Mouse (Mus musculus): ENCODE results near the gene Rad51b.

Gene Rad51b

DNA sequence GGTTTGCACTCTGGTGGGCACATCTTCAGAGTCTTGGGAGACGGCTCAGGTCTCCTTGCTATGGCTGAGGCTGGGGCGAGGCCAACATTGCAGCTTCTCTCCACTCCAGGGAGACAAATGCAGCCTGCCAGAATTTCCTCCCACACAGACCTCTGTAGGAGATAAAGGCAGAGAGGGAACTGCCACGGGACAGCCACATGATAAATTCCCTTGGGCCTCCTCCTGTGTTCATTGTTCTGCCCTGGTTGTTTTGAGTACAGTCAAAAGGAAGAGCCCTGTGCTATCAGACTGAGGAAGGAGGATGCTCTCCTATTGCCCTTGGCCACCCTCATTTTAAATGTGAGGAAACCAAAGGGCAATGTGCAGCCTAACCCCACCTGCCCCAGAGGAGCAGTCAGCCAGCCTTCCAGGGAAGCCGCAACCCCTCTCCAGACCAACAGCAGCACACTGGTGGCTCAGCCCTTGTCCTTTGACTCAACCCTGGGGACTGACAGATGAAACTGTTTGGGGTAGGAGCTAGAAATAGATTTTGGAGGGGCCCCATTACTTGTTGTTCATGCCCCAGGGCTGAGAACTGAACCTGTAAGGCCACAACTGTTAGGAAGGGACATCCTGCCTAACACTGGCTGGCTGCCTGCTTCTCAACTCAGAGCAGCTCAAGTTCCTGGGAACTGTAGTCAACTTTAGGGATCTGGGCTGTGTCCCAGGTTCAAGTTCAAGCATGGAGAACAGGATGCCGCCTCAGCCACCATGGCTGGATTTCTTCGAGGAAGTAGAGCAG lies 541.3 kb downstream of the Rad51b start:
- DNase-seq (ENCODE audit: low spot score) = no peak

- DNase-seq (ENCODE audit: low spot score) = no peak
These were observed 542.2 kb downstream of the Rad51b start for GRCm38 (mm10) chr12:79839096-79839941.

DNA sequence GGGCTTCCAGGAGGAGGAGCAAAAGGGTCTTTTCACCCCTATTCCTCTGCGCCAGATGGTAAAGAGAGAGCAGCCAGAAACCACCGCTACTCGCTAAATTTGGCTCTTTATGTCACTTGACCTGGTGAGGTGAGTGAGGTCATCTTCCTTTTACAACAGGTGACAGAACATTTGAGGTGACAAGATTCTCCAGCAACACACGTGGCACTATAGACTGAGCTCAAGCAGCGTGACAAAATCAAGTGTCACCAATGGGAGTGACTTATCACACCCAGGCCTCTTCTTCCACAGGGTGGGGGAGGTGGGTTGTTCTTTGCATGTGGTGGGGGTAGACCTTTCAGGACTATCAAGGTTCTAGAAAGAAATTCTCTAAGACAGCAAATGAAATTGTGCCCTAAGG lies 543.4 kb downstream of the Rad51b start:
- no peak for DNase-seq (ENCODE audit: low spot score)

DNA sequence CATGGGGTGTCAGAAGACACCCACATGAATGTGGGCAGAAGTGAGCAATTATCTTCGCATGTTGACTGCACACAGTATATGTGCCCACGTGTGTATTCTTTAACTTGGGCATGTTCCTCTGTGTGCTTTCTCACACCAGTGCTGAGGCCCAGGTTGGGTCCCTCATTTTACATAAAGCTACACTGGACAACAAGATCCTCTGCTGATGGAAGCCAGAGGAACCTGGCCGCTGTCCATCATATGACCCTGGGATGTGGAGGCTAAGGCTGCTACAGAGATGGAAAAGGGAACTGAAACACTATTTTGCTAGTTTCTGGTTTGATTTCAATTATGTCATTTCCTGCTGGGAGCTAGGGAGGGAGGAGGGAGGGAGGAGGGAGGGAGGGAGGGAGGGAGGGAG lies 544.2 kb downstream of the Rad51b start:
- no peak for DNase-seq (ENCODE audit: low spot score)

- no peak for DNase-seq (ENCODE audit: low spot score)
These were observed 545.2 kb downstream of the Rad51b start for GRCm38 (mm10) chr12:79842319-79842718.

GRCm38 (mm10) chr12:79843002-79843401 lies 545.9 kb downstream of the Rad51b start:
- DNase-seq (ENCODE audit: low spot score) = no peak

- DNase-seq (ENCODE audit: low spot score) = no peak
These were observed 546.4 kb downstream of the Rad51b start for GRCm38 (mm10) chr12:79843496-79843895.

DNA sequence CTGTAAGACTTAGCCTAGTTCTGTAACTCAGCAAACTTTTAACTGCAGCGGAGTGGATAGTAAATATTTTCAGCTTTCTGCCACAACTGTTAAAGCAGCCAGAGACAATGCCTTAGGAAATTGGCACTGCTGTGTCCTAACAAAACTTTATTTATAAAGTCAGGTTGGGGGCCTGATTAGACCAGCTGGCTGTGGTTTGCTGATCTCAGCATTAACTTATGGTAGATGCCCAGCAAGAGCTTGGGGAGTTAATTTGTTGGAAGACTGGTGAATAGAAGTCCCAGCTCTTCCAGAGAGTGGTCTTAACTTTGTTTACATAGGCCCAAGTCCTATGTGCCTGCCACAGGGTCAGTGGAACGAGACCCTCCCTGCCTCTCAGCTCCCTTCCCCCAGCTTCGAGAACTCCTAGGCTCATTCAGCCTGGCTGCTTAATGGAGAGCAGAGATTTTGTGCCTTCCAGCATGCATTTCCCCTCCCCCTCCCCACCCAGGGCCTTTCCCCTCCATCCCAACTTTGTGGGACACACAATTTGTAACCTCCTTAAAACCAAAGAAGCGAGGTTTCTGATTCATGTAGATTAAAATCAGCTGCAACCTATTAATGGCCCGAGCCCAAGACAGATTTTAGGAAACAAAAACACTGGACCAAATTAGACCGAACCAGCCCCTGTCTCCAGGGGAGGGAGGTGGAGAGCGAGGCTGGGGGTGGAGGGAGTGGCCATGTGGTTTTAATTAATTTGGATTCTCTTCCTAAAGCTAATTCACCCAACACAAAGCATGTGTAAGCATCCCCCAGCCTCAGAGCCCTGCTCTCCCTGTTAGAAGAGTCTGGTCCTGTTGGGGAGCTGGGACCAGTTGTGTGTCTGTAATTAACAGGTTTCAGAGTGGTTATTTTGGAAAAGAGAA lies 549.4 kb downstream of the Rad51b start:
- DNase-seq (ENCODE audit: low spot score) = no peak

GRCm38 (mm10) chr12:79848539-79848938 lies 551.5 kb downstream of the Rad51b start:
- DNase-seq (ENCODE audit: low spot score) = no peak

GRCm38 (mm10) chr12:79850021-79850420 lies 552.9 kb downstream of the Rad51b start:
- no peak for DNase-seq (ENCODE audit: low spot score)

DNA sequence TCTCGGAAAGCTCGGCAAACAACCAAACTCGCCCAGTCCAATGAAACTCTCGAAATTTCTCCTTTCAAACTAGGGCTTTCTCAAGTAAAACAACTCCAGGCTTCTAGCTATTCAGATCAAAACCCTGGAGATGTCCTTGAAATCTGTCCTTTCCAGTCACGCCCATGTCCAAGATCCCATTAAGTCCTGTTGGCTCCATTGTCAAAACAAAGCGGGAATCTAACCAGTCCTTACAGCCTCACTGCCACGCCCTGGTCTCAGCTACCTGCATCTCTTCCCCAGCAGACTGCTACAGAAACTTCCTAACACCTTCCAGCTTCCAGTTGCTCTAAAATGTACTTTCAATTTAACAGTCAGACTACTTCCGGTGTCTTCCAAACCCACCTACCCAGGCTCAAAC lies 554.8 kb downstream of the Rad51b start:
- no peak for DNase-seq (ENCODE audit: low spot score)

DNA sequence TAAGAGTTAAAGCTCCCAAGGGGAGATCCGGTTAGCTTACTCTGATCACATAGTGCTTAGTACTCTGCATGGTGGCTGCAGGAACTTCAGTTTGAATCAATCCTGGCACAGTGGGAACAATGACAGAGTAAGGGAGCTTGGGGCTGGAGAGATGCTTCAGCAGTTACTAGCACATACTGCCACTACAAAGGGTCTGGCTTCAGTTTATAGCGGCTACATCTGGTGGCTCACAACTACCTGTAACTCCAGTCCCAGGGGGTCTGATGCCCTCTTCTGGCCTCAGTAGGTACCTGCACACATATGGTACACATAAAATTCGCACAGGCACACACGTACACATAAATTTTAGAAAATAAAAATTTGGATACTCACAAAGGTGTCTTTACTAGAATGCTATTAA lies 555.5 kb downstream of the Rad51b start:
- no peak for DNase-seq (ENCODE audit: low spot score)

GRCm38 (mm10) chr12:79853901-79854490 lies 556.9 kb downstream of the Rad51b start:
- DNase-seq (ENCODE audit: low spot score) = no peak

DNA sequence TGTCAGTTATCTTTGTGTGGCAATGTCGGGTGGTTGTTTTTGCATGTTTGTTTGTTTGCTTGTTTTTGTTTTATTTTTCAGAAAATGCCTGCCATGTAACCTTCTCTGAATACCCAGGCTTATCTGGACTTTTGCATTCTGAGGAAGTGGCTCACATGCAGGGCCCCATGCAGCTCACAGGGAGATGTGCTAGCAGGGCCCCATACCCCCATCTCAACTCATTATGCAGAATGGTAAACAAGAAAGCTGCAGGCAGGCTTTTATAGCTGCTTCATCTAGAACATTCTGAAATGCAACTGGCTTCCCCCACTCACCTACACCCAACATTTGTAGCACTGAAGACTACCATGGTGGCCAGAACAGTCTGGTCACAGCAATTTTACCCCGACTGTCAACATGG lies 557.4 kb downstream of the Rad51b start:
- no peak for DNase-seq (ENCODE audit: low spot score)

DNA sequence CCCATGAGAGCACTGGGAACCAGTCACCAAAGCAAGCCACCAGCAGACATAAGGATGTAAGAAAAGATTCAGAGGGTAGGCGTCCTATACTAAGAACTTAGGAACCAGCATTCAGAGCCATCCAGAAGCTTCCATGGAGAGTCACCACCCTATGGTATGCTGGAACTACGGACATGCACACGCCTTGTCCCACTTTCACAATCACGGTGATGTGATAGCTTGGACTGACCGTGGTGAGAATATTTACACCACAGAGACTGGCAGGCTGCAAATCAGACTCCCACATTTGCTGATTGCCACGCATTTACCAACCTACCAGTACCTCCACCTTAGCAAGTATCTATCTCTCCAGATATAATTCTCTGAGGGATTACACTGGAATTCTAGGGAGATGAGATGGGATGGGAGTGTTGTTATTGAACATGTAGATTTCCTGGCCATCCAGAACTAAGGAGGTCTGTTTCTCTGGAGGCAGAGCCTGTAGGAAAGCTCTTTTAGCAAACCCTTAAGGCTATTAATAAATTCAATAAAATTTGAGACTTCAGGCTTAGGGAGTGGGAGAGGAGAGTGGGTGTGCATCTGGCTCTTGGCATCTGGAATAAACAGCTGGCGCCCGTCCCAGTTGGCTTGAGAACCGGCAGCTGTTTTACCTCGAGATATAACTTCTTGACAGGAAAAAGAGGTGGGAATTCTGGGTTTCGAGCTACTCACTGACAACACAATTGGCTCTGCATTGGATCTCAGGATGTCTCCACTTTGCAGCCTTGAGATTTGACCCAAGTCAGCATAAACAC lies 559.2 kb downstream of the Rad51b start:
- DNase-seq (ENCODE audit: low spot score) = no peak

DNA sequence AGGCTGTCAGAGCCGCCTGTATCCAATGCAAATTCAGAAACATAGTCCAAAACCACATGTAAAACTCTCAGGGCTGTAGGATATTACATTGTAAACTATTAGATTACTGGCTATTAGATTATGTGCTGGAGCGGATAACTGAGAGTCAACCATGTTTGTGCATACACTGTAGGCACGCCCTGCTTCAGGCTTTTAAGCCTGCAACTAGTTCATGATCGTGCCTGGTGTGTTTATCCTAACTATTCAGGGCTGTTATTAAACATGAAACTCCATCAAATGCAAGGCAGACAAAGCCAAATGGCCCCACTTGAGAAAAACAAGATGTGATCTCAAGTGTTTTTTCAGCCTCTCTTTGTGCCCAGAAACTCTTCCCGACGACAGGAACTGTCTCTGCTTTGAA lies 560.6 kb downstream of the Rad51b start:
- no peak for DNase-seq (ENCODE audit: low spot score)

- no peak for DNase-seq (ENCODE audit: low spot score)
These were observed 561.3 kb downstream of the Rad51b start for GRCm38 (mm10) chr12:79858336-79858735.

- no peak for DNase-seq (ENCODE audit: low spot score)
These were observed 562.5 kb downstream of the Rad51b start for GRCm38 (mm10) chr12:79859354-79860247.

- no peak for DNase-seq (ENCODE audit: low spot score)
These were observed 563.1 kb downstream of the Rad51b start for GRCm38 (mm10) chr12:79860248-79860555.

Measured in layer of hippocampus, adult 9-10 months (tissue).